Mouse (Mus musculus): ENCODE results near the gene Endou. TPM values are rescaled to one million over a fixed set of nuclear protein-coding genes. Genes with fewer than 3 reads are reported as not detected.

Endou gene
- polyA plus RNA-seq, 1 experiment from 2014 or later: 0.19 TPM

GRCm38 (mm10) chr15:97764532-97764931 lies 33.4 kb upstream of the Endou start:
- no peak overlapping the region for H3K9ac ChIP-seq (ENCODE audit: low read length)
- H3K4me3 ChIP-seq (ENCODE audit: control insufficient read depth in 1 of 2, insufficient read depth in 1 of 2, low read depth in 1 of 2, low read length in 2 of 2): no peak overlapping the region
- no peaks in the 10 kb centered on the region for H3K9me3 ChIP-seq (ENCODE audit: control insufficient read depth, low read length)
- peaks cover 9% of the 10 kb centered on the region for H3K36me3 ChIP-seq (ENCODE audit: control insufficient read depth, insufficient read depth, low read length)
- 74% methylated on average over 2 of the region's 2 CpGs for WGBS
- no peak overlapping the region for H3K27ac ChIP-seq (replicated peaks in 1 of 2; ENCODE audit: control insufficient read depth in 1 of 2, insufficient read depth in 1 of 2, low read depth in 2 of 2, low read length in 2 of 2)
- H3K4me1 ChIP-seq (ENCODE audit: control insufficient read depth in 2 of 2, insufficient read depth in 2 of 2, low read length in 2 of 2): peaks cover 20 to 34% of the 10 kb centered on the region in 2 experiments
- H3K27me3 ChIP-seq (ENCODE audit: control insufficient read depth, insufficient read depth, low read length): no peaks in the 10 kb centered on the region
- H3K4me2 ChIP-seq (ENCODE audit: low read length): no peak overlapping the region
- no peak for ATAC-seq (ENCODE audit: insufficient number of reproducible peaks, insufficient read depth, low FRiP score, low read depth)

- Histone ChIP-seq H3K9ac (ENCODE audit: low read length) (no peak overlapping the region), H3K4me1 (ENCODE audit: control insufficient read depth in 2 of 2, insufficient read depth in 2 of 2, low read length in 2 of 2) (peaks cover 18 to 31% of the 10 kb centered on the region in 2 experiments), H3K9me3 (ENCODE audit: control insufficient read depth, low read length) (no peaks in the 10 kb centered on the region), H3K36me3 (ENCODE audit: control insufficient read depth, insufficient read depth, low read length) (peaks cover 20% of the 10 kb centered on the region), H3K27ac (replicated peaks in 1 of 2; ENCODE audit: control insufficient read depth in 1 of 2, insufficient read depth in 1 of 2, low read depth in 2 of 2, low read length in 2 of 2) (no peak overlapping the region), H3K4me3 (ENCODE audit: control insufficient read depth in 1 of 2, insufficient read depth in 1 of 2, low read depth in 1 of 2, low read length in 2 of 2) (no peak overlapping the region), H3K27me3 (ENCODE audit: control insufficient read depth, insufficient read depth, low read length) (no peaks in the 10 kb centered on the region), H3K4me2 (ENCODE audit: low read length) (0 out of 2 replicates have a peak overlapping the region, but pooled peaks have one; percentile 8)
- 69% methylated on average over 9 of the region's 9 CpGs for WGBS
- ATAC-seq (ENCODE audit: insufficient number of reproducible peaks, insufficient read depth, low FRiP score, low read depth): no peak
Measured at GRCm38 (mm10) chr15:97763256-97764049, 32.3 kb upstream of the Endou start.

GRCm38 (mm10) chr15:97762733-97763132 lies 31.6 kb upstream of the Endou start:
- Histone ChIP-seq H3K36me3 (ENCODE audit: control insufficient read depth, insufficient read depth, low read length) (peaks cover 26% of the 10 kb centered on the region), H3K27ac (replicated peaks in 1 of 2; ENCODE audit: control insufficient read depth in 1 of 2, insufficient read depth in 1 of 2, low read depth in 2 of 2, low read length in 2 of 2) (no peak overlapping the region), H3K4me3 (ENCODE audit: control insufficient read depth in 1 of 2, insufficient read depth in 1 of 2, low read depth in 1 of 2, low read length in 2 of 2) (no peak overlapping the region), H3K9me3 (ENCODE audit: control insufficient read depth, low read length) (no peaks in the 10 kb centered on the region), H3K4me2 (ENCODE audit: low read length) (no peak overlapping the region), H3K27me3 (ENCODE audit: control insufficient read depth, insufficient read depth, low read length) (no peaks in the 10 kb centered on the region), H3K9ac (ENCODE audit: low read length) (no peak overlapping the region), H3K4me1 (ENCODE audit: control insufficient read depth in 2 of 2, insufficient read depth in 2 of 2, low read length in 2 of 2) (peaks cover 14 to 29% of the 10 kb centered on the region in 2 experiments)
- ATAC-seq (ENCODE audit: insufficient number of reproducible peaks, insufficient read depth, low FRiP score, low read depth): no peak
- WGBS: 54% methylated on average over 9 of the region's 9 CpGs

- no peak overlapping the region for H3K4me2 ChIP-seq (ENCODE audit: low read length)
- H3K9me3 ChIP-seq (ENCODE audit: control insufficient read depth, low read length): no peaks in the 10 kb centered on the region
- H3K9ac ChIP-seq (ENCODE audit: low read length): no peak overlapping the region
- no peaks in the 10 kb centered on the region for H3K27me3 ChIP-seq (ENCODE audit: control insufficient read depth, insufficient read depth, low read length)
- no peak overlapping the region for H3K4me3 ChIP-seq (ENCODE audit: control insufficient read depth in 1 of 2, insufficient read depth in 1 of 2, low read depth in 1 of 2, low read length in 2 of 2)
- WGBS: 49% methylated on average over 13 of the region's 13 CpGs
- H3K27ac ChIP-seq (replicated peaks in 1 of 2; ENCODE audit: control insufficient read depth in 1 of 2, insufficient read depth in 1 of 2, low read depth in 2 of 2, low read length in 2 of 2): no peak overlapping the region
- ATAC-seq (ENCODE audit: insufficient number of reproducible peaks, insufficient read depth, low FRiP score, low read depth): no peak
- peaks cover 32% of the 10 kb centered on the region for H3K36me3 ChIP-seq (ENCODE audit: control insufficient read depth, insufficient read depth, low read length)
- peaks cover 10 to 20% of the 10 kb centered on the region in 2 experiments for H3K4me1 ChIP-seq (ENCODE audit: control insufficient read depth in 2 of 2, insufficient read depth in 2 of 2, low read length in 2 of 2)
Measured at GRCm38 (mm10) chr15:97761438-97761837, 30.3 kb upstream of the Endou start.

- no peaks in the 10 kb centered on the region for H3K27me3 ChIP-seq (ENCODE audit: control insufficient read depth, insufficient read depth, low read length)
- H3K4me2 ChIP-seq (ENCODE audit: low read length): no peak overlapping the region
- H3K36me3 ChIP-seq (ENCODE audit: control insufficient read depth, insufficient read depth, low read length): peaks cover 32% of the 10 kb centered on the region
- WGBS: 75% methylated on average over 5 of the region's 5 CpGs
- H3K27ac ChIP-seq (replicated peaks in 1 of 2; ENCODE audit: control insufficient read depth in 1 of 2, insufficient read depth in 1 of 2, low read depth in 2 of 2, low read length in 2 of 2): no peak overlapping the region
- ATAC-seq (ENCODE audit: insufficient number of reproducible peaks, insufficient read depth, low FRiP score, low read depth): no peak
- no peak overlapping the region for H3K4me3 ChIP-seq (ENCODE audit: control insufficient read depth in 1 of 2, insufficient read depth in 1 of 2, low read depth in 1 of 2, low read length in 2 of 2)
- no peak overlapping the region for H3K9ac ChIP-seq (ENCODE audit: low read length)
- peaks cover 6 to 16% of the 10 kb centered on the region in 2 experiments; a peak in 3 of 4 replicates for H3K4me1 ChIP-seq (ENCODE audit: control insufficient read depth in 2 of 2, insufficient read depth in 2 of 2, low read length in 2 of 2)
- H3K9me3 ChIP-seq (ENCODE audit: control insufficient read depth, low read length): no peaks in the 10 kb centered on the region
Measured at GRCm38 (mm10) chr15:97760952-97761351, 29.8 kb upstream of the Endou start.

GRCm38 (mm10) chr15:97760006-97760405 lies 28.9 kb upstream of the Endou start:
- H3K27me3 ChIP-seq (ENCODE audit: control insufficient read depth, insufficient read depth, low read length): no peaks in the 10 kb centered on the region
- H3K27ac ChIP-seq (replicated peaks in 1 of 2; ENCODE audit: control insufficient read depth in 1 of 2, insufficient read depth in 1 of 2, low read depth in 2 of 2, low read length in 2 of 2): no peak overlapping the region
- ATAC-seq (ENCODE audit: insufficient number of reproducible peaks, insufficient read depth, low FRiP score, low read depth): no peak
- no peak overlapping the region for H3K4me2 ChIP-seq (ENCODE audit: low read length)
- peaks cover 32% of the 10 kb centered on the region for H3K36me3 ChIP-seq (ENCODE audit: control insufficient read depth, insufficient read depth, low read length)
- WGBS: 86% methylated on average over 9 of the region's 9 CpGs
- no peak overlapping the region for H3K4me3 ChIP-seq (ENCODE audit: control insufficient read depth in 1 of 2, insufficient read depth in 1 of 2, low read depth in 1 of 2, low read length in 2 of 2)
- no peak overlapping the region for H3K9ac ChIP-seq (ENCODE audit: low read length)
- H3K4me1 ChIP-seq (ENCODE audit: control insufficient read depth in 2 of 2, insufficient read depth in 2 of 2, low read length in 2 of 2): peaks cover 12 to 17% of the 10 kb centered on the region in 2 experiments
- no peaks in the 10 kb centered on the region for H3K9me3 ChIP-seq (ENCODE audit: control insufficient read depth, low read length)

- Histone ChIP-seq H3K27ac (replicated peaks in 1 of 2; ENCODE audit: control insufficient read depth in 1 of 2, insufficient read depth in 1 of 2, low read depth in 2 of 2, low read length in 2 of 2) (no peak overlapping the region), H3K4me3 (ENCODE audit: control insufficient read depth in 1 of 2, insufficient read depth in 1 of 2, low read depth in 1 of 2, low read length in 2 of 2) (no peak overlapping the region), H3K36me3 (ENCODE audit: control insufficient read depth, insufficient read depth, low read length) (peaks cover 30% of the 10 kb centered on the region), H3K9ac (ENCODE audit: low read length) (no peak overlapping the region), H3K9me3 (ENCODE audit: control insufficient read depth, low read length) (no peaks in the 10 kb centered on the region), H3K27me3 (ENCODE audit: control insufficient read depth, insufficient read depth, low read length) (no peaks in the 10 kb centered on the region), H3K4me2 (ENCODE audit: low read length) (no peak overlapping the region), H3K4me1 (ENCODE audit: control insufficient read depth in 2 of 2, insufficient read depth in 2 of 2, low read length in 2 of 2) (peaks cover 34 to 37% of the 10 kb centered on the region in 2 experiments)
- ATAC-seq (ENCODE audit: insufficient number of reproducible peaks, insufficient read depth, low FRiP score, low read depth): no peak
- 28% methylated on average over 8 of the region's 8 CpGs for WGBS
Measured at GRCm38 (mm10) chr15:97755361-97755760, 24.2 kb upstream of the Endou start.
